Mouse (Mus musculus) liver, embryonic 14 days (tissue): Measurements from ENCODE around the gene Nsmce4a. TPM values are rescaled to one million over a fixed set of nuclear protein-coding genes. Genes with fewer than 3 reads are reported as not detected.

Experiments
- polyA plus RNA-seq: library from polyadenylated mRNA; depleted of rRNA; stranded (reverse); fragments of >200 nt; gene quantifications from 2 replicates; pipeline ENCODE4 v1.2.3, GENCODE M21; 2012; rRNA removed

Gene Nsmce4a
- 58.4 and 62.8 TPM in 2 replicates for polyA plus RNA-seq

GRCm38 (mm10) chr7:130572821-130573220, at the start of gene Nsmce4a:
TSS of gene Nsmce4a (minus strand) at chr7:130573118.

GRCm38 (mm10) chr7:130577388-130578003, 4.6 kb upstream of the Nsmce4a start, which contains the start of gene Tacc2:
TSS of gene Tacc2 (plus strand) at chr7:130577438.

GRCm38 (mm10) chr7:130520049-130520425, 52.9 kb downstream of the Nsmce4a start, which contains the start of gene Ate1:
TSS of gene Ate1 (minus strand) at chr7:130520369.

Other genes with a start within 250 kb of the Nsmce4a start
- 4.8 and 6.0 TPM in 2 replicates for gene Ate1, start 52.7 kb downstream of the Nsmce4a start, polyA plus RNA-seq
- 2.2 and 2.3 TPM in 2 replicates for gene Tacc2, start 4.3 kb upstream of the Nsmce4a start, polyA plus RNA-seq
- not detected in 2 replicates for gene Btbd16, start 201.0 kb upstream of the Nsmce4a start, polyA plus RNA-seq